Mouse (Mus musculus) cerebral cortex, adult 2 months (tissue): ENCODE data around the gene Cadm2.

ENCODE experiments used
- WGBS: fragments of 180-500 bp; shearing (Covaris S2); methylation state at CpG from one replicate; pipeline ENCODE4 v1.1.7; 2018; 5-methylcytosine and 5-hydroxymethylcytosine counted together

Gene Cadm2

DNA sequence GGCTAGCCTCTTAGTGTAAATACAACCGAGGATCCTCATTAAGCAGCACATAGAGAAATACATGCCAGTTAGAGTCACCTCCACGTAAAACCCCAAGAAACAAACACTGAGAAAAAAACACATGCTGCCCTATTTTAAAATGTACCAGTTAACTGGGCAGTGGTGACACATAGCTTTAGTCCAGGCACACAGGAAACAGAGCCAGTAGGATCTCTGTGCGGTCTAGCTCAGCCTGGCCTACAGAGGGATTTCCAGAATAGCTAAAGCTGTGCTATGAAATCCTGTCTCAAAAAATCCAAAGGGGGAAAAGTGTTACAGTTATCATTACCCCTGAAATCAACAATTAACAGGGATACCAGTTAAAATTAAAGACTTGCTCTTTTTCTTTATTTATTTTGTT lies 498.9 kb downstream of the Cadm2 start:
- WGBS, result 60% methylated on average over 3 of the region's 3 CpGs

DNA sequence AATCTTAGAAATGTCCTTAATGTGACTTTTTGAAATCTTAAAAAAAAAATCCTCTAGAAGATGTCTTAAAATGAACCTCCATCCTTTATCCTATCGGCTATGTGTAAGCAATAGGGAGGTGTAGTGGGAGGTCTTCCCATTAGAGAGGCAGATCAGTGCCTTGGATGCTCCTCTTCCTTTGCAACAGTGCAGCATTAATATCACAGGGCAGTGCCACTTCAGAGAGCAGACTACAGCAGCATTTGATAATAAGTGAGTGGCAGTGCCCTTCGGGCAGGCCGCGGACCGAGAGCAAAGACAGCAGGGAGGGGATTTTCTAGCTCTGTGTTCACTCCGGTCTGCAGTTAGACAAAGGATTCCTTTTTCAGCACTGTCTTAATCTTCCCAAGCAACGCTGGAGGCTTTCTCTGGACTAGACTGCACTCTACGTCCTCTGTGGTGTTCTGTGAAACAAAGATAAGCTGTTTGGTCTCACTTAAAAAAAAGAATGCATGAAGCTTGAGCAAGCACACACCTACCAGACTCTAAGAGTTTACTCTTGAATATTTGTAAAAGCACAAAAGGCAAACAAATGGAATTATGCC lies 514.1 kb downstream of the Cadm2 start:
- 32% methylated on average over 8 of the region's 8 CpGs for WGBS

DNA sequence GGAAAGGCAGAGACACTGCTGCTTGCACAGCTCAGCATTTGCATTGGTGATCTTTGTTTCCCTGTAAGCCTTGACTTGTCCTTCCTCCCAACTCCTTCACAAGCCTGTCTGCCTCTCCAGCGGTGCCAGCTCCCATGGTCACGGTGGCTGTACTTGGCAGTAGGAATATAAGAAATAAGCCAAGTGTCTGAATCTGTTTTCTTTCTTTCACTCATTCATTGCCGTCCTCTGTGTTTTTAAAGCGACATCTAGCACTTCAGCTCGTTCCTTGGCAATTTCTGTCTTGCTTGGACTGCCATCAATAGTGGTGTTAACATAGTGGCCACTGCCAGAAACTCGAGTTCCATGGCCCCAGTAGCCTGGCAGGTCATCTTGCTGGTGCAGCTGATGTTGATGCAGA lies 524.0 kb downstream of the Cadm2 start:
- 28% methylated on average over 6 of the region's 6 CpGs for WGBS

DNA sequence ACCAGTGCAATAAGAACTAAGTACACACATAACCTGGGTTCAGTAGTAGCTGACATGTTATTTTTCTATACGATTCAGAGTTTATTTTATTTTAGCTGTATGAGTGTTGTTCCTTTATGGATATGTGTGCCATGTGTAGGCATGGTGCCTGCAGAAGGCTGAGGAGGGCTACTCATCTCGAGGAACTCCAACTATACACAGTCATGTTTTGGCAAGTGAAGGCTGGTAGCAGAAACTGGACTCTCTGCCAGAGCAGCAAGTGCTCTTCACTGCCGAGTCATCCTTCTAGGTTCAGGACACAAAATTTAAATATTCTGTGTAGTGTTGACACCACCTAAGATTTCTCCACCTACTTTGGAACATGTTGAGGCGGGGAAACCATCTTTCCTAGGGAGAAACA lies 524.8 kb downstream of the Cadm2 start:
- WGBS, result 42% methylated on average over 4 of the region's 4 CpGs

GRCm38 (mm10) chr16:67089747-67090146 lies 531.0 kb downstream of the Cadm2 start:
- 37% methylated on average over 3 of the region's 3 CpGs for WGBS

DNA sequence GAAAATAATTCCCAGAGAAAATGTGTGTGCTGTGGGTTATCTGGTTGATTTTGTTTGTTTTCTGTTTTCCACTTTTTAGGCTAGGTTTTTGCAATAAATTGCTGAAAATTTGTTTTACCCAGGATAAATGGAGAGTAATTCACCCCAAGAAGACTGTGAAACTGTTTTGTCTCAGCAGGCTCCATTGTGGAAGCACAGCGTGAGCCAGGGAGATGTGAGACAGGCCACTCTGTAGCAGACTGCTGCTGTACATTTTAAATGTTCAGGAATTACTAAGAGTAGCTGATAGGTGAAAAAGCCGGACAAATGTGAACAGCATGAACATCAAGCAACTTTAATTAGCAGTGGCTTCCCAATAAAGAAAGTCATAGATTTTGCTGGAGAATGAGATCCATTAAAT lies 541.4 kb downstream of the Cadm2 start:
- WGBS, result 76% methylated on average over 2 of the region's 2 CpGs

- 66% methylated on average over 7 of the region's 7 CpGs for WGBS
These were observed 544.4 kb downstream of the Cadm2 start for GRCm38 (mm10) chr16:67076169-67076895.

GRCm38 (mm10) chr16:67068461-67068860 lies 552.2 kb downstream of the Cadm2 start:
- WGBS, result 62% methylated on average over 1 of the region's 1 CpGs

GRCm38 (mm10) chr16:67030918-67031317 lies 589.8 kb downstream of the Cadm2 start:
- 62% methylated on average over 5 of the region's 5 CpGs for WGBS

GRCm38 (mm10) chr16:67019856-67020255 lies 600.9 kb downstream of the Cadm2 start:
- WGBS, result 50% methylated on average over 1 of the region's 1 CpGs

- 37% methylated on average over 2 of the region's 2 CpGs for WGBS
These were observed 603.0 kb downstream of the Cadm2 start for GRCm38 (mm10) chr16:67017710-67018109.

- 74% methylated on average over 3 of the region's 3 CpGs for WGBS
These were observed 617.5 kb downstream of the Cadm2 start for GRCm38 (mm10) chr16:67003161-67003560.

- 38% methylated on average over 4 of the region's 4 CpGs for WGBS
These were observed 619.0 kb downstream of the Cadm2 start for GRCm38 (mm10) chr16:67001707-67002106.

DNA sequence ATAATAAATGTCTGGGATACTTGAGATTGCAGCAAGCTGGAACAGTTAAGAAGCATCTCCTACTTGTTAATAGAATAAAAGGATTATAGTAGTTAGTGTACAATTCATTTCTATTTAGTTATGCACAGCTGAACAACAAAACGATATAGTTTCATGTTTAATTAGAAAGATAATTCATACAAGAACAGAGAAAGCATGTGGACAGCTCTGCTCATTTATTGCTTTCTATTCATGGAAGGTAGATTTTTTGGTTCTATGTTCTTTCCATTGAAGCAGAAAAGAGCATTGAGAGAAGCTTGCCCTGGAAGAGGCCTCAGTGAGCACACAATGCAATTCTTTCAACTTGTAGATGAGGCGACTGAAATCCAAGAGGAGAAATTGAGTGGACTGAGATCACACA lies 623.2 kb downstream of the Cadm2 start:
- 61% methylated on average over 2 of the region's 2 CpGs for WGBS

- 77% methylated on average over 6 of the region's 6 CpGs for WGBS
These were observed 633.0 kb downstream of the Cadm2 start for GRCm38 (mm10) chr16:66987741-66988140.

GRCm38 (mm10) chr16:66986879-66987278 lies 633.8 kb downstream of the Cadm2 start:
- WGBS, result 49% methylated on average over 7 of the region's 7 CpGs

GRCm38 (mm10) chr16:66970912-66971311 lies 649.8 kb downstream of the Cadm2 start:
- 33% methylated on average over 3 of the region's 3 CpGs for WGBS

- WGBS, result 44% methylated on average over 11 of the region's 11 CpGs
These were observed 651.1 kb downstream of the Cadm2 start for GRCm38 (mm10) chr16:66969520-66970144.

GRCm38 (mm10) chr16:66968336-66968735 lies 652.4 kb downstream of the Cadm2 start:
- WGBS, result 64% methylated on average over 5 of the region's 5 CpGs

- WGBS, result 46% methylated on average over 8 of the region's 8 CpGs
These were observed 653.0 kb downstream of the Cadm2 start for GRCm38 (mm10) chr16:66967686-66968085.

GRCm38 (mm10) chr16:66959146-66959545 lies 661.6 kb downstream of the Cadm2 start:
- 89% methylated on average over 3 of the region's 3 CpGs for WGBS

DNA sequence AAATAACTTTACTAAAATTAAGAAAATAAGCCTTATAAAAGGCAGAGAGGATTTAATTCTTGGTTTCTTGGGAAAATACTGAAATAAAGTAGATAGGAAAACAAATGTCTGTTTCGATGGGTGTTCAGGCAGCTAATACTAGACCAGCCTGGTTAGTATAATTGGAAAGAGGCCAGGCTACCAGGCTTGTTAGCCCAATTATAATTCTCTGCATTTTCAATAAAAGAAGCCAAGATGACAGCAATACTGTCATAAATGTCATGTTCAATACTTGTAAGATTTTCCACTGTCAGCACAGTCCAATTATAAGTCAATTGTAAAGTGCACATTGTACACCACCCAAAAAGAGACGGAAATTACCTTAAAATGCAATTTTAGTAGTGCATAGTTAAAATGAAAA lies 664.8 kb downstream of the Cadm2 start:
- 69% methylated on average over 2 of the region's 2 CpGs for WGBS

DNA sequence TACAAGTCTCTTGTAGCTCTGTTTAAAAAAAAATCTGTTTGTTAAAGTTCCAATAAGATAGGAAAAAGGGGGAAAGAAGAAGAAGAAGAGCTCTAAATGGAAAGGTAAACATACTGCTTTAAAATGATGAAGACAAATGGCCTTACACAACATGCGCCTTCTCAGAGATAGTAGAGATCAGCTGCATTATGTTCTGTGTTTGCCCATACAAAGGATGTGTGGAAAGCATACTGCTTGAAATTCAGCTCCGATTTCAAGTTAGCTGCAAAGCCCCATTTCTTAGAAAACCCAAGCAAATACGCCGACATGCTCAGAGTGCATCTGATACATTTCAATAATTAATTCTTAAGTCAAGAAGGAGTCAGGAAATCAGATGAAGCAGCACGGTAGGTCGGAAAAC lies 684.4 kb downstream of the Cadm2 start:
- 43% methylated on average over 6 of the region's 6 CpGs for WGBS
